Mouse (Mus musculus) hindbrain, postnatal 0 days (tissue): Measurements from ENCODE around the gene Egfl7. TPM values are rescaled to one million over a fixed set of nuclear protein-coding genes. Genes with fewer than 3 reads are reported as not detected.
A peak's percentile ranks its signal among the peaks of the same experiment; 100 is the strongest.

ENCODE experiments used
- ATAC-seq: fragments of 200-750 bp; cut with Nextera tagmentation; 2 replicates; pipeline ENCODE4 v1.8.0; 2017; ENCODE audit warnings: mild to moderate bottlenecking, moderate TSS enrichment, moderate library complexity
- DNase-seq: peaks from one replicate; pipeline ENCODE4 v3.0.0-alpha.2; 2015; ENCODE audit warnings: low spot score
- H3K27ac ChIP-seq: fragments of 300-500 bp; sonication (generic); 2 replicates; pipeline ENCODE4 v1.5.1; 2014; ENCODE audit warnings: mild to moderate bottlenecking
- H3K27me3 ChIP-seq: fragments of 300-500 bp; sonication (generic); 2 replicates; pipeline ENCODE4 v1.6.1; 2014; ENCODE audit warnings: low read length, mixed read lengths; ENCODE audit not compliant: insufficient read depth
- H3K36me3 ChIP-seq: fragments of 300-500 bp; sonication (generic); 2 replicates; pipeline ENCODE4 v1.6.1; 2014; ENCODE audit warnings: low read length, mixed read lengths; ENCODE audit not compliant: insufficient read depth
- H3K4me1 ChIP-seq: fragments of 300-500 bp; sonication (generic); 2 replicates; pipeline ENCODE4 v1.6.1; 2014; ENCODE audit warnings: antibody characterized with exemption, low read length, mixed read lengths; ENCODE audit not compliant: insufficient read depth
- H3K4me2 ChIP-seq: fragments of 300-500 bp; sonication (generic); 2 replicates; pipeline ENCODE4 v1.6.1; 2014; ENCODE audit warnings: low read depth, mild to moderate bottlenecking, low read length, moderate library complexity, mixed read lengths
- H3K4me3 ChIP-seq: fragments of 300-500 bp; sonication (generic); 2 replicates; pipeline ENCODE4 v1.5.1; 2014; ENCODE audit warnings: low read length
- H3K9ac ChIP-seq: fragments of 300-500 bp; sonication (generic); replicated peaks from 2 replicates; pipeline ENCODE4 v1.6.1; 2014; ENCODE audit warnings: mild to moderate bottlenecking, low read length, moderate library complexity, mixed read lengths
- H3K9me3 ChIP-seq: fragments of 300-500 bp; sonication (generic); 2 replicates; pipeline ENCODE4 v1.6.1; 2016; ENCODE audit warnings: low read length, mixed read lengths
- CTCF ChIP-seq: IDR thresholded peaks from 2 replicates; pipeline ENCODE4 v1.5.1; 2016; ENCODE audit warnings: antibody characterized with exemption, control low read depth, low read depth
- WGBS: fragments of 180-500 bp; shearing (Covaris S2); extraction: QIAGEN DNeasy Blood & Tissue Kit; methylation state at CpG from one replicate; pipeline ENCODE4 v1.1.7; 2014; 5-methylcytosine and 5-hydroxymethylcytosine counted together
- polyA plus RNA-seq: library from polyadenylated mRNA; unstranded; fragments of >200 nt; fragmentation: Nextera tagmentation; extraction: Ambion mirVana; gene quantifications from 2 replicates; pipeline ENCODE4 v1.2.1, GENCODE M21; 2015
- total RNA-seq: library from RNA; depleted of rRNA; stranded (reverse); fragments of >200 nt; gene quantifications from 2 replicates; pipeline ENCODE4 v1.2.3, GENCODE M21; 2014

Gene Egfl7
- total and polyA plus RNA-seq, 2 experiments from 2014 or later = 76.5 to 79.5 TPM

DNA sequence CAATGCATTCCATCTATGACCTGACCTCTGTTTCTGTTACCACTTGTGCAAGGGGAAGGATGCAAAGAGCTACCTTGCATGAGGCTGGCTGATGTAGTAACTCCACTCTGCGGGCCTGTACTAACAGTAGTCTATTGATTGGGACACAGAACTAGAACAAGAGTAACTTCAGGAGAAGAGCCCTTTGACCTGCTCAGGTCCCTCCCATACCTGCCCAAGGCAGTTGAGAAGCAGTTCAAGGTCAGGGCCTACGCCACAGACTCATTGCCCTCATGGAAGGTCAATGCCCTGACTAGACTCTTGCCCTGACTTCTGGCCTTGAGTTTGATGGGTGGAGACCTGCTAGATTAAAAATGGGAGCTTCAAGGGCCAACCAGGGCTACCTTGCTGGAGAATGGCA, 20.9 kb downstream of the Egfl7 start:
- no peak for TF ChIP-seq CTCF
- DNase-seq (no peak), ATAC-seq (no peak)
- Histone ChIP-seq H3K36me3 (no peaks in the 10 kb centered on the region), H3K4me2 (no peak overlapping the region), H3K9ac (no peak overlapping the region), H3K4me1 (no peaks in the 10 kb centered on the region), H3K27me3 (no peaks in the 10 kb centered on the region), H3K27ac (no peak overlapping the region), H3K9me3 (no peaks in the 10 kb centered on the region), H3K4me3 (no peak overlapping the region)
- 88% methylated on average over 2 of the region's 2 CpGs for WGBS

DNA sequence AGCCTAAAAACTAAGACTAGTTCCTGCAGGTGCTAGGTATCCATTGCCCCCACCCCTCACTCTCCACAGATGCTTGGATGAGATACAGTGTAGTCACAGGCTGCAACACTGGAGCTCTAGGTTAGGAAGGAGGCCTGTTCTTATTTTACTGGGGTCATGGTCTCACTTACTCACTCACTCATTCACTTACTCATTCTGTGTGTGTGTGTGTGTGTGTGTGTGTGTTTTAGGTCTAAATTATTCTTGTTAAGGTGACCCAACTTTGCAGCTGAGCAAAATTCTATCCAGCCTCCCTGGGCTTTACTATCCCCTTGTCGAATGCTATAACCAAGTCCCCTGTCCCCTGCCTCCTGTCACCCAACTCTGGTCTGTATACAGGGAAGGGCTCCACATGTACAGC, 21.8 kb downstream of the Egfl7 start:
- no peak for ATAC-seq
- WGBS = 78% methylated on average over 1 of the region's 1 CpGs
- Histone ChIP-seq H3K4me2 (no peak overlapping the region), H3K9ac (no peak overlapping the region), H3K4me3 (no peak overlapping the region), H3K27ac (no peak overlapping the region), H3K9me3 (no peaks in the 10 kb centered on the region), H3K4me1 (no peaks in the 10 kb centered on the region), H3K27me3 (no peaks in the 10 kb centered on the region), H3K36me3 (no peaks in the 10 kb centered on the region)
- TF ChIP-seq CTCF = no peak
- DNase-seq = no peak

GRCm38 (mm10) chr2:26602631-26603030, 22.8 kb downstream of the Egfl7 start:
- no peak overlapping the region for H3K9ac ChIP-seq
- no peak for TF ChIP-seq CTCF
- 84% methylated on average over 5 of the region's 5 CpGs for WGBS
- H3K4me3 ChIP-seq = no peak overlapping the region
- no peak overlapping the region for H3K27ac ChIP-seq
- no peaks in the 10 kb centered on the region for H3K27me3 ChIP-seq
- ATAC-seq (no peak), DNase-seq (no peak)
- H3K4me2 ChIP-seq = no peak overlapping the region
- no peaks in the 10 kb centered on the region for H3K9me3 ChIP-seq
- no peaks in the 10 kb centered on the region for H3K4me1 ChIP-seq
- H3K36me3 ChIP-seq = no peaks in the 10 kb centered on the region

DNA sequence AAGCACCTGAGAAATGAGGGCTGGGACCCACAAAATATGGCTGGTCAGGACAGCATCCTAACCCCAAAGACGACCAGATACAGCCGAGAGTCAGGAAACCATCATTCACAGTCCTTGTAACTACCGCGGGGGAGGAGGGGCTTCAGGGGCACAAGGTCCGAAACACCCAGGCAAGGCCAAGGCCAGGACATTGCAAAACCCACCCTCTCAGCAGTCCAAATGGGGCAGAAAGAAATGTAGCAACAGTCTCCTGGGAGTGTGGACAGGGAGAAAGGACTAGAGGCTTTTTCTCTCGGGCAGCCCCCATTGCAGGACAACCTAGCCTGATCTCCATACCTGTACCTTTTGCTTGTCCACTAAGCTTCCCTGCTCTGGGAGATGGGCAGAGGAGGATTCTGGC, 23.3 kb downstream of the Egfl7 start:
- DNase-seq = no peak
- Histone ChIP-seq H3K36me3 (no peaks in the 10 kb centered on the region), H3K4me2 (peak overlapping the region; percentile 72), H3K9me3 (no peaks in the 10 kb centered on the region), H3K4me3 (peak overlapping the region; percentile 56), H3K4me1 (no peaks in the 10 kb centered on the region), H3K27ac (0 out of 2 replicates have a peak overlapping the region, but pooled peaks have one; percentile 8), H3K9ac (peak overlapping the region; percentile 65), H3K27me3 (no peaks in the 10 kb centered on the region)
- 22% methylated on average over 6 of the region's 6 CpGs for WGBS
- no peak for TF ChIP-seq CTCF
- peak; percentile 5; the same call in 1 of the 2 replicates for ATAC-seq

DNA sequence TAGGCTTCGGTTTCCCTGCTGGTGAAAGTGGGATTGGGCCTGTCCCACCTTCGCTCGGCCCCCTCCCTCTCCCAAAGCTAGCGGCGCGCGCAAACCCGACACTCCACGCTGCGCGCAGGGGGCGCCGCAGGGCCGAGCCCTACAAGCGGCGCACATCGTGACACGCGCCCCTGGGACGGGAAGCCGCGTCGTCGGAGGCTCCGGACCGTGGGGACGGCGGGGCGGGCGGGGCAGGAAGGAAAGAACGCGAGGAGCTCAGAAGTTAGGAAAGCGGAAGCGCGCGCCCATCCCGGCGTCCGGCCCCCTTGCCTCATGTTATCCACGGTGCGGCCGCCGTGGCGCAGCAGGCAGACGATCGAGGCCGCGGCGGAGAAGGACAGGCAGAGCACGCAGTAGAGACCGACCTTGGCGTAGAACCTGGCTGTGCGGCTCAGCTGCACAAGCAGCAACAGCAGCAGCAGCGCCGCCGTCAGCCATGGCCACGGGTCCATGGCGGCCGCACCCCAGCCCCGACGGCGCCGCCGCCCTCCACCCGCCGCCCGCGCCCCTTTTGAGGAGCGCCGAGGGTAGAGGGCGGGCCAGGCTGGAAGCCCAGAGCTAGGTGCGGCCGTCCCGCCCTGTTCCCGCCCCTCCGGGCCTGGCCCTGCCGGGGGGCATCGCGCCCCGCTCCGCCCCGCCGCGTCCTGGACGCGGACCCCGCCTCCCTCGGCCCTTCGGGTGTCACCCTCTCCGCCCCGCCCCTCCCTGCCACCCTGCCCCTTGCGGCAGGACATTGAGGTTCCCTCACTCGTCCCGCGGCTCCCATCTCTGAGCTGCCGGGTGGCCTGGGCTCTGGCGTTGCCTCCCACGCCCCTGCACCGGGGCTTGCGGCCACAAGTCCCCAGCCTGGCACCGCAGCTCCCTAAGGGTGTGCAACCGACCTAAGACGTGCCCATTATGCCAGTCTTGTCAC, 24.2 kb downstream of the Egfl7 start, which contains the start of gene Agpat2:
Gene Agpat2, minus strand, starts transcription at position 698 of the 952 bp plus-strand sequence.
- Histone ChIP-seq H3K36me3 (no peaks in the 10 kb centered on the region), H3K9me3 (no peaks in the 10 kb centered on the region), H3K27me3 (no peaks in the 10 kb centered on the region), H3K9ac (peak within 1 kb of the TSS; percentile 65), H3K4me3 (peak within 1 kb of the TSS; percentile 56), H3K4me2 (peak within 1 kb of the TSS; percentile 72), H3K4me1 (no peaks in the 10 kb centered on the region), H3K27ac (peak within 1 kb of the TSS; percentile 8; the same call in 1 of the 2 replicates)
- DNase-seq (peak; percentile 77), ATAC-seq (peak; percentile 84)
- under 1% methylated on average over 78 of the region's 103 CpGs for WGBS
- TF ChIP-seq CTCF = peak; percentile 38

DNA sequence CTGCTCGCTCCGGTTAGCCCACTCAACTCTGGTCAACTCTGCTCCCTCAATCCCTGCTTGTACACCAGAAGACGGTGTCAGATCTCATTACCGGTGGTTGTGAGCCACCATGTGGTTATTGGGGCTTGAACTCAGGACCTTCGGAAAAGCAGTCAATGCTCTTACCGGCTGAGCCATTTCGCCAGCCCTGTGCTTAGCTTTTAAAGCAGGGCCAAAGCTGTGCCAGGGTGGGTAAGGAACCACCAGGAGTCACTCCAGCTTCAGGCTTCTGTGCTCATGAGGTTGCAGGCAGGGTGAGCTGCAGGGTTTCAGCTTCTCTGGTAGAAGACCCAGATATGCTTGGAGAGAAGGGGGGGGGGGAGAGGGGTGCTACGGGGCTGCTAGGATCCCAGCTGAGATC, 25.5 kb downstream of the Egfl7 start:
- DNase-seq (no peak), ATAC-seq (no peak)
- H3K27ac ChIP-seq = no peak overlapping the region
- no peak overlapping the region for H3K4me3 ChIP-seq
- H3K4me1 ChIP-seq = no peaks in the 10 kb centered on the region
- H3K36me3 ChIP-seq = no peaks in the 10 kb centered on the region
- no peak overlapping the region for H3K4me2 ChIP-seq
- no peak overlapping the region for H3K9ac ChIP-seq
- no peaks in the 10 kb centered on the region for H3K9me3 ChIP-seq
- TF ChIP-seq CTCF = no peak
- 87% methylated on average over 8 of the region's 8 CpGs for WGBS
- H3K27me3 ChIP-seq = no peaks in the 10 kb centered on the region

GRCm38 (mm10) chr2:26606579-26606978, 26.8 kb downstream of the Egfl7 start:
- no peak overlapping the region for H3K9ac ChIP-seq
- ATAC-seq (no peak), DNase-seq (no peak)
- H3K4me1 ChIP-seq = no peaks in the 10 kb centered on the region
- no peak overlapping the region for H3K4me3 ChIP-seq
- no peak for TF ChIP-seq CTCF
- H3K9me3 ChIP-seq = no peaks in the 10 kb centered on the region
- H3K4me2 ChIP-seq = no peak overlapping the region
- WGBS = 76% methylated on average over 3 of the region's 3 CpGs
- H3K27ac ChIP-seq = no peak overlapping the region
- no peaks in the 10 kb centered on the region for H3K36me3 ChIP-seq
- H3K27me3 ChIP-seq = no peaks in the 10 kb centered on the region
